In genomic region chr14:60301024-60301423, GRCm38 (mm10) we compare ENCODE assay signal across 24 mouse cellular contexts. TPM values are rescaled to one million over a fixed set of nuclear protein-coding genes. Genes with fewer than 3 reads are reported as not detected.
DNase-seq lines count a peak whose midpoint lies in the region; ATAC-seq and TF ChIP-seq lines count a peak whose summit lies in the region.
"Had no signal": no experiment of that assay in that cellular context is flagged by ENCODE, and none has a peak within 500 bp of the region (broad histone marks: within the 10 kb centered on the region; RNA-seq: fewer than 3 reads in every experiment).

No protein-coding gene starts in this region.

- H3K4me1 ChIP-seq in midbrain, embryonic 12.5 days: peaks cover 24% of the 10 kb centered on the region
- H3K4me1 ChIP-seq in midbrain, embryonic 11.5 days (ENCODE audit: control insufficient read depth, insufficient read depth, low read length): peaks cover 12% of the 10 kb centered on the region
- H3K4me1 ChIP-seq in forebrain, embryonic 10.5 days: peaks cover 29% of the 10 kb centered on the region
- peaks cover 14% of the 10 kb centered on the region for H3K4me1 ChIP-seq in forebrain, embryonic 16.5 days (replicated peaks; ENCODE audit: control insufficient read depth, insufficient read depth, low read length)
- no peaks in the 10 kb centered on the region for H3K4me1 ChIP-seq in stomach, postnatal 0 days (replicated peaks; ENCODE audit: control insufficient read depth, insufficient read depth)
- H3K4me1 ChIP-seq: heart, embryonic 10.5 days; hindbrain, embryonic 15.5 days; kidney, embryonic 15.5 days; limb, embryonic 13.5 days; liver, embryonic 12.5 days had no signal

- no peak for TF ChIP-seq CTCF in stomach, postnatal 0 days (IDR thresholded peaks at IDR 0.05; ENCODE audit: low read depth)

- DNase-seq in midbrain, embryonic 11.5 days (ENCODE audit: low spot score, missing footprints): no peak
- DNase-seq in forebrain, embryonic 10.5 days (ENCODE audit: extremely low spot score, low spot score): no peak
- DNase-seq in stomach, postnatal 0 days (ENCODE audit: low spot score): no peak
- no peak for DNase-seq in cerebellum, adult 11-12 months
- no peak for DNase-seq in T-cell, adult 2 months (ENCODE audit: low spot score)
- DNase-seq: adrenal gland, postnatal 10 days; cerebellum, adult 9-11 months; kidney, postnatal 36 days; lung, adult 18-20 months; lung, postnatal 10 days; right cerebral cortex, postnatal 25 days; spleen, adult 18-20 months had no signal

- peak overlapping the region; percentile 58 for H3K27ac ChIP-seq in midbrain, embryonic 12.5 days (replicated peaks)
- H3K27ac ChIP-seq in midbrain, embryonic 11.5 days (ENCODE audit: low read depth, low read length): no peak overlapping the region
- 0 out of 2 replicates have a peak overlapping the region, but pooled peaks have one; percentile 53 for H3K27ac ChIP-seq in forebrain, embryonic 10.5 days
- H3K27ac ChIP-seq in forebrain, embryonic 16.5 days (ENCODE audit: low read length): peak overlapping the region; percentile 3; the same call in 1 of the 2 replicates
- H3K27ac ChIP-seq in stomach, postnatal 0 days (replicated peaks): peak overlapping the region; percentile 30; the same call in 1 of the 2 replicates
- H3K27ac ChIP-seq: heart, embryonic 10.5 days; hindbrain, embryonic 15.5 days; kidney, embryonic 15.5 days; limb, embryonic 13.5 days; liver, embryonic 12.5 days had no signal

- no peak overlapping the region for H3K4me3 ChIP-seq in midbrain, embryonic 12.5 days
- no peak overlapping the region for H3K4me3 ChIP-seq in midbrain, embryonic 11.5 days (ENCODE audit: low read depth, low read length)
- no peak overlapping the region for H3K4me3 ChIP-seq in forebrain, embryonic 10.5 days
- H3K4me3 ChIP-seq in forebrain, embryonic 16.5 days (replicated peaks; ENCODE audit: low read length): no peak overlapping the region
- no peak overlapping the region for H3K4me3 ChIP-seq in stomach, postnatal 0 days (ENCODE audit: low read depth, low read length)
- H3K4me3 ChIP-seq: erythroblast, embryonic 14.5 days; heart, embryonic 10.5 days; hindbrain, embryonic 15.5 days; kidney, embryonic 15.5 days; limb, embryonic 13.5 days; liver, embryonic 12.5 days had no signal

- H3K9me3 ChIP-seq in midbrain, embryonic 12.5 days: no peaks in the 10 kb centered on the region
- no peaks in the 10 kb centered on the region for H3K9me3 ChIP-seq in midbrain, embryonic 11.5 days (ENCODE audit: control insufficient read depth, low read length)
- no peaks in the 10 kb centered on the region for H3K9me3 ChIP-seq in forebrain, embryonic 10.5 days
- no peaks in the 10 kb centered on the region for H3K9me3 ChIP-seq in forebrain, embryonic 16.5 days (ENCODE audit: control insufficient read depth, low read length)
- H3K9me3 ChIP-seq in stomach, postnatal 0 days (ENCODE audit: control insufficient read depth, low read length): no peaks in the 10 kb centered on the region
- H3K9me3 ChIP-seq: heart, embryonic 10.5 days; hindbrain, embryonic 15.5 days; kidney, embryonic 15.5 days; limb, embryonic 13.5 days; liver, embryonic 12.5 days had no signal

- ATAC-seq in midbrain, embryonic 12.5 days (ENCODE audit: low FRiP score, low read depth): peak; percentile 52; the same call in 1 of the 2 replicates
- no peak for ATAC-seq in midbrain, embryonic 11.5 days (ENCODE audit: low FRiP score)
- peak; percentile 61 for ATAC-seq in forebrain, embryonic 16.5 days
- ATAC-seq in stomach, postnatal 0 days (ENCODE audit: low FRiP score, low TSS enrichment): no peak
- ATAC-seq: intestine, postnatal 0 days; liver, embryonic 12.5 days; Patski had no signal

- H3K9ac ChIP-seq in midbrain, embryonic 12.5 days (replicated peaks): no peak overlapping the region
- H3K9ac ChIP-seq in midbrain, embryonic 11.5 days (ENCODE audit: low read length): no peak overlapping the region
- H3K9ac ChIP-seq in forebrain, embryonic 16.5 days (replicated peaks; ENCODE audit: low read depth, low read length): no peak overlapping the region
- no peak overlapping the region for H3K9ac ChIP-seq in stomach, postnatal 0 days (ENCODE audit: low read length)
- H3K9ac ChIP-seq: hindbrain, embryonic 15.5 days; kidney, embryonic 15.5 days; limb, embryonic 13.5 days; liver, embryonic 12.5 days had no signal

- peaks cover 18% of the 10 kb centered on the region; the same call in 1 of the 2 replicates for H3K36me3 ChIP-seq in midbrain, embryonic 12.5 days
- no peaks in the 10 kb centered on the region for H3K36me3 ChIP-seq in midbrain, embryonic 11.5 days (ENCODE audit: control insufficient read depth, insufficient read depth, low read length)
- peaks cover 28% of the 10 kb centered on the region for H3K36me3 ChIP-seq in forebrain, embryonic 10.5 days (replicated peaks)
- peaks cover 2% of the 10 kb centered on the region for H3K36me3 ChIP-seq in forebrain, embryonic 16.5 days (ENCODE audit: control insufficient read depth, insufficient read depth)
- H3K36me3 ChIP-seq in stomach, postnatal 0 days (ENCODE audit: control insufficient read depth, insufficient read depth, low read length): peaks cover 15% of the 10 kb centered on the region; the same call in 1 of the 2 replicates

- H3K4me2 ChIP-seq in midbrain, embryonic 12.5 days (replicated peaks): no peak overlapping the region
- no peak overlapping the region for H3K4me2 ChIP-seq in midbrain, embryonic 11.5 days
- no peak overlapping the region for H3K4me2 ChIP-seq in forebrain, embryonic 16.5 days (ENCODE audit: low read length)
- H3K4me2 ChIP-seq in stomach, postnatal 0 days (replicated peaks; ENCODE audit: low read depth): no peak overlapping the region
- H3K4me2 ChIP-seq: hindbrain, embryonic 15.5 days; kidney, embryonic 15.5 days; limb, embryonic 13.5 days; liver, embryonic 12.5 days had no signal

- no peaks in the 10 kb centered on the region for H3K27me3 ChIP-seq in midbrain, embryonic 12.5 days
- no peaks in the 10 kb centered on the region for H3K27me3 ChIP-seq in midbrain, embryonic 11.5 days (ENCODE audit: control insufficient read depth, insufficient read depth, low read length)
- H3K27me3 ChIP-seq in forebrain, embryonic 10.5 days (ENCODE audit: poor library complexity, severe bottlenecking): no peaks in the 10 kb centered on the region
- no peaks in the 10 kb centered on the region for H3K27me3 ChIP-seq in forebrain, embryonic 16.5 days (replicated peaks; ENCODE audit: control insufficient read depth, insufficient read depth, low read length)
- H3K27me3 ChIP-seq in stomach, postnatal 0 days (ENCODE audit: control insufficient read depth, insufficient read depth, low read length): no peaks in the 10 kb centered on the region
- H3K27me3 ChIP-seq: hindbrain, embryonic 15.5 days; kidney, embryonic 15.5 days; limb, embryonic 13.5 days; liver, embryonic 12.5 days; Patski had no signal

- WGBS in midbrain, embryonic 12.5 days: 34% methylated on average over 6 of the region's 6 CpGs
- 54% methylated on average over 6 of the region's 6 CpGs for WGBS in midbrain, embryonic 11.5 days
- WGBS in forebrain, embryonic 10.5 days: 54% methylated on average over 6 of the region's 6 CpGs
- 4% methylated on average over 6 of the region's 6 CpGs for WGBS in forebrain, embryonic 16.5 days
- 43% methylated on average over 6 of the region's 6 CpGs for WGBS in stomach, postnatal 0 days

- TF ChIP-seq EP300 in stomach, postnatal 0 days (optimal IDR thresholded peaks at IDR 0.05): no peak

RNA-seq across cellular contexts. Expression of gene Mtmr6, which starts 36.0 kb away (rescaled TPM):
- polyA plus RNA-seq in midbrain, embryonic 12.5 days (2016; fragmentation: Nextera tagmentation; extraction: Ambion mirVana): 56.0 and 57.9 TPM in 2 replicates
- 51.0 and 57.4 TPM in 2 replicates for polyA plus RNA-seq in midbrain, embryonic 11.5 days (2014; fragmentation: Nextera tagmentation; extraction: Ambion mirVana)
- polyA plus RNA-seq in forebrain, embryonic 10.5 days (2016; fragmentation: Nextera tagmentation; extraction: Ambion mirVana): 27.5 and 27.6 TPM in 2 replicates
- polyA plus RNA-seq in forebrain, embryonic 16.5 days (2015; fragmentation: Nextera tagmentation; extraction: Ambion mirVana): 73.2 and 81.6 TPM in 2 replicates
- 31.4 and 31.6 TPM in 2 replicates for polyA plus RNA-seq in stomach, postnatal 0 days (2015; fragmentation: Nextera tagmentation; extraction: Ambion mirVana)

RNA-seq across cellular contexts. Expression of gene Gm49336, which starts 49.7 kb away (rescaled TPM):
- 67.6 and 72.1 TPM in 2 replicates for polyA plus RNA-seq in midbrain, embryonic 12.5 days (2016; fragmentation: Nextera tagmentation; extraction: Ambion mirVana)
- 86.7 and 94.8 TPM in 2 replicates for polyA plus RNA-seq in midbrain, embryonic 11.5 days (2014; fragmentation: Nextera tagmentation; extraction: Ambion mirVana)
- 63.6 and 63.7 TPM in 2 replicates for polyA plus RNA-seq in forebrain, embryonic 10.5 days (2016; fragmentation: Nextera tagmentation; extraction: Ambion mirVana)
- 62.9 and 67.1 TPM in 2 replicates for polyA plus RNA-seq in forebrain, embryonic 16.5 days (2015; fragmentation: Nextera tagmentation; extraction: Ambion mirVana)
- 25.8 and 25.9 TPM in 2 replicates for polyA plus RNA-seq in stomach, postnatal 0 days (2015; fragmentation: Nextera tagmentation; extraction: Ambion mirVana)

RNA-seq across cellular contexts. Expression of gene Nupl1, which starts 49.8 kb away (rescaled TPM):
- polyA plus RNA-seq in midbrain, embryonic 12.5 days (2016; fragmentation: Nextera tagmentation; extraction: Ambion mirVana): not detected in 2 replicates
- polyA plus RNA-seq in midbrain, embryonic 11.5 days (2014; fragmentation: Nextera tagmentation; extraction: Ambion mirVana): 0.04 TPM in 1 of 2 replicates, not detected in the other
- 0.05 TPM in 1 of 2 replicates, not detected in the other for polyA plus RNA-seq in forebrain, embryonic 10.5 days (2016; fragmentation: Nextera tagmentation; extraction: Ambion mirVana)
- 0.09 and 0.11 TPM in 2 replicates for polyA plus RNA-seq in forebrain, embryonic 16.5 days (2015; fragmentation: Nextera tagmentation; extraction: Ambion mirVana)
- polyA plus RNA-seq in stomach, postnatal 0 days (2015; fragmentation: Nextera tagmentation; extraction: Ambion mirVana): 0.06 and 0.13 TPM in 2 replicates
- polyA plus RNA-seq: embryonic facial prominence, embryonic 11.5 days; erythroblast, embryonic 14.5 days; heart, embryonic 10.5 days; intestine, postnatal 0 days; kidney, embryonic 15.5 days; limb, embryonic 13.5 days; liver, embryonic 12.5 days; Patski; urinary bladder, adult 2 months had no signal

Comparison
In these comparisons a context has a peak if more than half of its experiments do, and no peak if none do; other contexts are left out.
1. ATAC-seq: peak in midbrain, embryonic 12.5 days (single experiment) and forebrain, embryonic 16.5 days (single experiment); none in midbrain, embryonic 11.5 days (single experiment) and stomach, postnatal 0 days (single experiment).